Mouse (Mus musculus): Measurements from ENCODE around the gene Etfdh.

DNA sequence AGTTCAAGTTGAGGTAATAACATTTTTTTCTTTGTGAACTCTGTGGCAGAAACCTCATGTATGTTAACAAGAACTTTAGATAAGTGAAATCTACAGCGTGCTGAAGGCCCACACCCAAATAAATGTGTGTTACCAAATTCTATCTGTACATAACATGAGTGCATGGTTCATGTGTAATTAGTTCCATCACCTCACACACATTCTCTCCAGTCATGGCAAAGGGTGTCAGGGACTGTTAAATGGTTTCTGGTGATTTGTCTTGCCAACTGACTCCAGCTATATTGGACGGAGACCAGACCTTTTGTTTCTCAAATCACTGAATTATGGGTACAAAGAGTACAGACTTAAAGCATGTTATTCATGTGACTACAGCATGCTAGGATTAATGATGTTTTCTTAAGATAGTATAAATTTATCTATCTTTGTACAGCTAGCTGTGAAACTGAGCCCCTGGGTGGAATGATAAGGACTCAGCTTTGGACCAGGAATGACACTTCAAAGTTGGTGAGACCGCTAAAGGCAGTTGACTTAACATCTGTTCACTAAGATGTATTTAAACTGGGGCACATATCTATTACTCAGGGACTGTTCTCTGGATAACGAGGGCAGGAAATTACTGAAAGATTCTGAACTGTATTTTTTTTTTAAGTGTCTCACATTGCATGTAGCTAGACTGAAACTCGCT, 49.3 kb downstream of the Etfdh start:
- TF ChIP-seq GATA1 (IDR thresholded peaks at IDR 0.05; ENCODE audit: borderline replicate concordance, low read length) (no peak), FLI1 (IDR thresholded peaks at IDR 0.05; ENCODE audit: low read length) (no peak)

Data from megakaryocyte, embryonic 14.5 days (primary cell).